Mouse (Mus musculus) G1E (cell line): ENCODE measurements around the gene Ier3. TPM values are rescaled to one million over a fixed set of nuclear protein-coding genes. Genes with fewer than 3 reads are reported as not detected.

ENCODE experiments used
- ATAC-seq: 2 replicates; pipeline ENCODE4 v1.8.0; 2016; ENCODE audit warnings: mild to moderate bottlenecking; ENCODE audit not compliant: insufficient number of reproducible peaks, poor library complexity, low FRiP score, severe bottlenecking; ENCODE audit errors: extremely low read depth
- DNase-seq: peaks from one replicate; pipeline ENCODE4 v3.0.0; 2012; ENCODE audit warnings: low spot score
- H3K27me3 ChIP-seq: 2 replicates; pipeline ENCODE4 v1.6.1; 2012; ENCODE audit warnings: mild to moderate bottlenecking, low read length, inconsistent platforms; ENCODE audit not compliant: insufficient read depth
- H3K36me3 ChIP-seq: replicated peaks from 2 replicates; pipeline ENCODE3; 2012; ENCODE audit warnings: mild to moderate bottlenecking, inconsistent platforms
- H3K4me1 ChIP-seq: 2 replicates; pipeline ENCODE4 v1.6.1; 2012; ENCODE audit warnings: low read depth, low read length, inconsistent platforms, mixed read lengths; ENCODE audit not compliant: insufficient read depth
- H3K4me3 ChIP-seq: 2 replicates; pipeline ENCODE4 v1.5.1; 2012; ENCODE audit warnings: low read depth, mild to moderate bottlenecking, inconsistent platforms, low read length, moderate library complexity, mixed read lengths
- H3K9me3 ChIP-seq: replicated peaks from 2 replicates; pipeline ENCODE4 v1.6.1; 2012; ENCODE audit warnings: inconsistent platforms
- CTCF ChIP-seq: IDR thresholded peaks from 2 replicates; pipeline ENCODE4 v1.5.1; 2012; ENCODE audit warnings: low read depth, low read length, inconsistent platforms, mixed read lengths
- GATA1 ChIP-seq: IDR thresholded peaks from 2 replicates; pipeline ENCODE4 v1.6.1; 2012; ENCODE audit warnings: borderline replicate concordance, low read length, inconsistent platforms, mixed read lengths
- GATA2 ChIP-seq: IDR thresholded peaks from 2 replicates; pipeline ENCODE4 v1.6.1; 2012; ENCODE audit warnings: low read depth, low read length, inconsistent platforms, borderline replicate concordance
- POLR2AphosphoS5 ChIP-seq: IDR thresholded peaks from 2 replicates; pipeline ENCODE4 v1.6.1; 2012; ENCODE audit warnings: low read depth, low read length, inconsistent platforms; ENCODE audit not compliant: insufficient replicate concordance
- TAL1 ChIP-seq: conservative IDR thresholded peaks from 2 replicates; pipeline ENCODE4 v1.6.1; 2012; ENCODE audit warnings: low read depth, low read length, inconsistent platforms, mixed read lengths
- polyA plus RNA-seq: library from polyadenylated mRNA; stranded (reverse); fragments of >175 nt; gene quantifications from 2 replicates; pipeline ENCODE4 v1.2.3, GENCODE M21; 2012
- total RNA-seq, 2 experiments: library from RNA; stranded (forward) in 1 of 2; stranded (reverse) in 1 of 2; fragments of 200-1000 nt in 1 of 2; fragments of >200 nt in 1 of 2; fragmentation: Nextera tagmentation in 1 of 2; gene quantifications; 2 replicates each; pipeline ENCODE4 v1.2.3; 2014 to 2017

Gene Ier3
- total and polyA plus RNA-seq, 3 experiments, result 21.4 to 49.5 (median 39.8) TPM

- TF ChIP-seq GATA1, result no peak
- no peak for TF ChIP-seq TAL1
- TF ChIP-seq POLR2AphosphoS5, result no peak
- no peak for TF ChIP-seq GATA2
- TF ChIP-seq CTCF, result no peak
- Histone ChIP-seq H3K9me3 (no peaks in the 10 kb centered on the region), H3K36me3 (peaks cover 45% of the 10 kb centered on the region), H3K4me3 (no peak overlapping the region), H3K27me3 (no peaks in the 10 kb centered on the region), H3K4me1 (peaks cover 42% of the 10 kb centered on the region)
- DNase-seq, result no peak
- ATAC-seq, result no peak
Observed at GRCm38 (mm10) chr17:35843514-35843913, 22.0 kb downstream of the Ier3 start.

GRCm38 (mm10) chr17:35848112-35848511 is 26.6 kb downstream of the Ier3 start:
- peaks cover 84% of the 10 kb centered on the region for H3K36me3 ChIP-seq
- no peak overlapping the region for H3K4me3 ChIP-seq
- peaks cover 57% of the 10 kb centered on the region for H3K4me1 ChIP-seq
- no peaks in the 10 kb centered on the region for H3K9me3 ChIP-seq
- ATAC-seq (no peak), DNase-seq (no peak)
- TF ChIP-seq CTCF (no peak), TAL1 (no peak), POLR2AphosphoS5 (no peak), GATA1 (no peak), GATA2 (no peak)
- H3K27me3 ChIP-seq, result no peaks in the 10 kb centered on the region

- peaks cover 90% of the 10 kb centered on the region for H3K36me3 ChIP-seq
- peak; percentile 68 for ATAC-seq
Observed at GRCm38 (mm10) chr17:35850974-35851373, 29.5 kb downstream of the Ier3 start.

GRCm38 (mm10) chr17:35859371-35859770 is 37.9 kb downstream of the Ier3 start:
- Histone ChIP-seq H3K27me3 (no peaks in the 10 kb centered on the region), H3K36me3 (peaks cover 64% of the 10 kb centered on the region), H3K4me3 (no peak overlapping the region), H3K9me3 (no peaks in the 10 kb centered on the region), H3K4me1 (peaks cover 68% of the 10 kb centered on the region)
- ATAC-seq (no peak), DNase-seq (no peak)
- TF ChIP-seq POLR2AphosphoS5 (no peak), GATA2 (no peak), GATA1 (no peak), TAL1 (no peak), CTCF (no peak)

More at GRCm38 (mm10) chr17:35850974-35851373, 29.5 kb downstream of the Ier3 start:
- Histone ChIP-seq H3K4me3 (no peak overlapping the region), H3K27me3 (no peaks in the 10 kb centered on the region), H3K4me1 (peaks cover 65% of the 10 kb centered on the region), H3K9me3 (no peaks in the 10 kb centered on the region)
- TF ChIP-seq TAL1 (peak; percentile 89), GATA1 (no peak)
- peak; percentile 46 for DNase-seq

- ATAC-seq, result no peak
- Histone ChIP-seq H3K4me1 (peaks cover 68% of the 10 kb centered on the region), H3K27me3 (no peaks in the 10 kb centered on the region), H3K9me3 (no peaks in the 10 kb centered on the region), H3K4me3 (no peak overlapping the region), H3K36me3 (peaks cover 64% of the 10 kb centered on the region)
- no peak for DNase-seq
- TF ChIP-seq GATA1, result no peak
- no peak for TF ChIP-seq TAL1
- TF ChIP-seq POLR2AphosphoS5, result no peak
- TF ChIP-seq CTCF, result no peak
- no peak for TF ChIP-seq GATA2
Observed at GRCm38 (mm10) chr17:35859835-35860234, 38.4 kb downstream of the Ier3 start.

GRCm38 (mm10) chr17:35860831-35861197 is 39.3 kb downstream of the Ier3 start:
- TF ChIP-seq GATA2 (no peak), CTCF (no peak), GATA1 (no peak), TAL1 (no peak), POLR2AphosphoS5 (no peak)
- Histone ChIP-seq H3K27me3 (peaks cover 1% of the 10 kb centered on the region; the same call in 1 of the 2 replicates), H3K36me3 (peaks cover 58% of the 10 kb centered on the region), H3K9me3 (no peaks in the 10 kb centered on the region), H3K4me3 (peak overlapping the region; percentile 87), H3K4me1 (peaks cover 73% of the 10 kb centered on the region)
- ATAC-seq (no peak), DNase-seq (no peak)
